Mouse (Mus musculus) heart, embryonic 12.5 days (tissue): ENCODE results near the gene Ncstn. TPM values are rescaled to one million over a fixed set of nuclear protein-coding genes. Genes with fewer than 3 reads are reported as not detected.

Source experiments
- ATAC-seq: fragments of 200-750 bp; cut with Nextera tagmentation; 2 replicates; pipeline ENCODE4 v1.8.0; 2017; ENCODE audit warnings: moderate TSS enrichment, moderate library complexity; ENCODE audit not compliant: insufficient number of reproducible peaks, low FRiP score
- H3K27ac ChIP-seq: fragments of 300-500 bp; sonication (generic); 2 replicates; pipeline ENCODE4 v1.5.1; 2016; ENCODE audit warnings: mild to moderate bottlenecking, moderate library complexity; ENCODE audit not compliant: poor library complexity, severe bottlenecking
- H3K27me3 ChIP-seq: fragments of 300-500 bp; sonication (generic); replicated peaks from 2 replicates; pipeline ENCODE4 v1.6.1; 2016; ENCODE audit warnings: mild to moderate bottlenecking, moderate library complexity
- H3K36me3 ChIP-seq: fragments of 300-500 bp; sonication (generic); 2 replicates; pipeline ENCODE4 v1.6.1; 2016; ENCODE audit warnings: mild to moderate bottlenecking, moderate library complexity
- H3K4me1 ChIP-seq: fragments of 300-500 bp; sonication (generic); replicated peaks from 2 replicates; pipeline ENCODE4 v1.6.1; 2016; ENCODE audit warnings: mild to moderate bottlenecking
- H3K4me2 ChIP-seq: fragments of 300-500 bp; sonication (generic); 2 replicates; pipeline ENCODE4 v1.6.1; 2016; ENCODE audit warnings: mild to moderate bottlenecking, moderate library complexity
- H3K4me3 ChIP-seq: fragments of 300-500 bp; sonication (generic); 2 replicates; pipeline ENCODE4 v1.5.1; 2016; ENCODE audit warnings: mild to moderate bottlenecking
- H3K9ac ChIP-seq: fragments of 300-500 bp; sonication (generic); 2 replicates; pipeline ENCODE4 v1.6.1; 2016; ENCODE audit warnings: mild to moderate bottlenecking, moderate library complexity
- H3K9me3 ChIP-seq: fragments of 300-500 bp; sonication (generic); replicated peaks from 2 replicates; pipeline ENCODE4 v1.6.1; 2016; ENCODE audit warnings: mild to moderate bottlenecking, moderate library complexity
- WGBS: fragments of 180-500 bp; shearing (Covaris S2); methylation state at CpG from one replicate; pipeline ENCODE4 v1.1.7; 2016; 5-methylcytosine and 5-hydroxymethylcytosine counted together
- polyA plus RNA-seq: library from polyadenylated mRNA; unstranded; fragments of >200 nt; fragmentation: Nextera tagmentation; extraction: Ambion mirVana; gene quantifications from 2 replicates; pipeline ENCODE4 v1.2.1, GENCODE M21; 2016

Ncstn gene
- 132 TPM in 2 replicates for polyA plus RNA-seq

DNA sequence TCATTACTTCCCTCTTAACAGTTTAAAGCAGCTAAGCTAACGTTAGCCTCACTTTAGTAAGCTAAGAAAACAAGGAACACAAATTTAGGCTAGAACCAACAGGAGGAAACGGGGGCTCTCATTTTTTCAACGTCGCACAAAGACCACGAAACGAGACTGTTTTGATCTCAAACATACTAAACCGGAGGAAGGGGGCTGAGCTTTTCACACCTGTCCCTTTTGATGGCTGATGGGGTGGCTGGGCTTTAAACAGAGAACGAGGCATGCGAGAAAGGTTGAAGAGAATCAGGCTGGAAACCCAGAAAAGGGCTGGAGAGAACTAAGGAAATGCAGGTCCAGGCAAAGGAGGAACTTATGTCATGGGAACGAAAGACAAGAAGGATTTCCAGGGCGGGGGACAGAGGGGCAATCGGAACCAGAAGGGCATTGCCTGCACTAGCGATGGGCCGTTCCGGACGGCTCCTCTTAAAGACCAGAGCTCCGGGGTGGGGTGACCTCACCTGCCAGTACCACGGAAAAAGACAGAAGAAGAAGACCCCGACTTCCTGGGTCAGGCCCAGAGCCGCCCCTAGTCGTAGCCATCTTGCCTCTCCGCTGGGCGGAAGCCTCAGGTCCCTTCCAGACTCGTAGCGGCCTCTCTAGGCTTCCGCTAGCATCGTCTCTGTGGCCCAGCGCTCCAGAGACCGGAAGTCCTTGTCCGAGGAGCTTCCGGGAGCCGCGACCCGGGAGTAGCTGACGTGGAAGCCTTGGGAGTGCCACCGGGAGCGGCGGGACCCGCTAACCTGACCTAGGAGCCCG is at the start of gene Ncstn, which contains the start of gene Copa:
Gene Ncstn (minus strand): TSS at position 695 of the 798 bp plus-strand sequence.
Gene Copa (plus strand): TSS at position 429 of the 798 bp plus-strand sequence.
- WGBS = under 1% methylated on average over 40 of the region's 40 CpGs

DNA sequence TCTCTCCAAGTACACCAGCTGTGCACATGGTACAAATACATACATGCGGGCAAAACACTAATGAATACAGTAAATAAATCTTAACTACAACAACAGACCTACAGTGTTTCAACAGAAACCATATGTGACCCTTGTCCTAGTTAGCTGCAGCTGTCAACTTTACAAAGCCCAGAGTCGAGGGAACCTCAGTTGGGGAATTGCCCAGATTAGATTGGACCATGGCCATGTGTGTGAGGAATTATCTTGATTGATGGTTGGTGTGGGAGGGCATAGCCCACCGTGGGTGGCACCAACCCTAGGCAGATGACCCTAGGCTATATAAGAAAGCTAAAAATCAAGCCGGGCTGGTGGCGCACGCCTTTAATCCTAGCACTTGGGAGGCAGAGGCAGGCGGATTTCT is 49.7 kb upstream of the Ncstn start:
- Histone ChIP-seq H3K4me3 (no peak overlapping the region), H3K36me3 (peaks cover 76% of the 10 kb centered on the region), H3K27ac (no peak overlapping the region), H3K4me2 (no peak overlapping the region), H3K27me3 (no peaks in the 10 kb centered on the region), H3K4me1 (peaks cover 7% of the 10 kb centered on the region), H3K9me3 (no peaks in the 10 kb centered on the region), H3K9ac (no peak overlapping the region)
- 87% methylated on average over 7 of the region's 7 CpGs for whole genome bisulfite sequencing
- no peak for ATAC-seq

More for the DNA sequence above, at the start of gene Ncstn, which contains the start of gene Copa:
- Histone ChIP-seq H3K4me1 (peaks cover 22% of the 10 kb centered on the region), H3K9me3 (no peaks in the 10 kb centered on the region), H3K9ac (peak within 1 kb of the TSS; percentile 94), H3K27me3 (no peaks in the 10 kb centered on the region), H3K27ac (peak within 1 kb of the TSS; percentile 86), H3K36me3 (peaks cover 28% of the 10 kb centered on the region), H3K4me2 (peak within 1 kb of the TSS; percentile 81), H3K4me3 (peak within 1 kb of the TSS; percentile 95)
- peak; percentile 97 for ATAC-seq

DNA sequence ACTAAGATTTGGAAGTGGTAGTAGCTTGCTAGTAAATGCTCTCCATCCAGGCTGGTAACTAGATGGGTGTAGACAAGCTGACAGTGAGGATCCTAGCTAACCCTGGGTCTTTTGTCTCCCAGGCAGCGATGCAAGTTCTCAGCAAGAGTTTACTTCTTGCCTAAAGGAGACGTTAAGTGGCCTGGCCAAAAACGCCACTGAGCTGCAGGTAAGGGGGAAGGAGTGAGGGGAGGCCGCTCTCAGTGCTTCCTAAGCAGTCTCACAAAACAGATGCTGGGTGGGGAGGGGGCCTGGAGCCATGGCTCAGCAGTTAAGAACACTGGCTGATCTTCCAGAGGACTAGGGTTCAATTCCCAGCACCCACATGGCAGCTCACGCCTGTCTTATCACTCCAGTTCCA is 47.2 kb upstream of the Ncstn start:
- Histone ChIP-seq H3K27me3 (no peaks in the 10 kb centered on the region), H3K4me3 (no peak overlapping the region), H3K27ac (no peak overlapping the region), H3K36me3 (peaks cover 62% of the 10 kb centered on the region), H3K9ac (no peak overlapping the region), H3K4me2 (no peak overlapping the region), H3K4me1 (peaks cover 12% of the 10 kb centered on the region), H3K9me3 (no peaks in the 10 kb centered on the region)
- no peak for ATAC-seq
- WGBS = 96% methylated on average over 5 of the region's 5 CpGs

DNA sequence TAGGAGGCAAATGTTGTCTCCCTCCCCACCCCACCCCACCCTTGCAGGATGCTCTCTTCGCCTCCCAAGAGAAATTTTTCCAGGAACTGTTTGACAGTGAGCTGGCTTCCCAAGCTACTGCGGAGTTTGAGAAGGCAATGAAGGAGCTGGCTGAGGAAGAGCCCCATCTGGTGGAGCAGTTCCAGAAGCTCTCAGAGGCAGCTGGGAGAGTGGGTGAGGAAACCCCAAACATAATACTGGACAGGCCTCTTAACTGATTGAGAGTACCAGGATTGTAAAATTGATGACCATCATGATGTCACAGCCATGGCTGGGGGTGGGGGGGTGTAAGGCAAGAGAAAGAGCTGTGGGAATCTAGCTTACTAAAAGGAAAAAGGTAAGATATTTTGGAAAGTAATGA is 46.5 kb upstream of the Ncstn start:
- H3K36me3 ChIP-seq = peaks cover 55% of the 10 kb centered on the region
- no peak overlapping the region for H3K4me2 ChIP-seq
- no peaks in the 10 kb centered on the region for H3K9me3 ChIP-seq
- WGBS = 62% methylated on average over 2 of the region's 2 CpGs
- H3K4me1 ChIP-seq = peaks cover 12% of the 10 kb centered on the region
- H3K27me3 ChIP-seq = no peaks in the 10 kb centered on the region
- H3K4me3 ChIP-seq = no peak overlapping the region
- no peak for ATAC-seq
- H3K9ac ChIP-seq = no peak overlapping the region
- H3K27ac ChIP-seq = no peak overlapping the region

DNA sequence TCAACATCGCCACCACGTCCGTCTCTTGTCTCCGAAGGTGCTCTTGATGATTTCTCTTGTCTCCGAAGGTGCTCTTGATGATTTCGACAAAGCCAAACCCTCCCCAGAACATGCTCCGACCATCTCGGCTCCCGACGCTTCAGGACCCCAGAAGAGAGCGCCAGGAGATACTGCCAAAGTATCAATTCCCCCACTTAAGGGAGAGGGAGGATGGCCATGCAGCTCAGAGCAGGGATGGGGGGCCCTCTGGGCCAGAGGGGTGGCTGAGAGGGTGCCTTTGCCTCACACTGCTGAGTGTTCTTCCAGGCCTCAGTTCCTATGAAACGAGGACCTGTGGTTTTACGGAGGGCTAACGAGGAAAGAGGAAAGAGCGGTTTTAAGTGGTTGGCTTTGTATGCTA is 46.0 kb upstream of the Ncstn start:
- no peak for ATAC-seq
- H3K27ac ChIP-seq = no peak overlapping the region
- H3K36me3 ChIP-seq = peaks cover 54% of the 10 kb centered on the region
- H3K27me3 ChIP-seq = no peaks in the 10 kb centered on the region
- WGBS = 88% methylated on average over 15 of the region's 15 CpGs
- no peaks in the 10 kb centered on the region for H3K9me3 ChIP-seq
- no peak overlapping the region for H3K4me3 ChIP-seq
- H3K4me2 ChIP-seq = no peak overlapping the region
- H3K4me1 ChIP-seq = peaks cover 12% of the 10 kb centered on the region
- H3K9ac ChIP-seq = no peak overlapping the region

DNA sequence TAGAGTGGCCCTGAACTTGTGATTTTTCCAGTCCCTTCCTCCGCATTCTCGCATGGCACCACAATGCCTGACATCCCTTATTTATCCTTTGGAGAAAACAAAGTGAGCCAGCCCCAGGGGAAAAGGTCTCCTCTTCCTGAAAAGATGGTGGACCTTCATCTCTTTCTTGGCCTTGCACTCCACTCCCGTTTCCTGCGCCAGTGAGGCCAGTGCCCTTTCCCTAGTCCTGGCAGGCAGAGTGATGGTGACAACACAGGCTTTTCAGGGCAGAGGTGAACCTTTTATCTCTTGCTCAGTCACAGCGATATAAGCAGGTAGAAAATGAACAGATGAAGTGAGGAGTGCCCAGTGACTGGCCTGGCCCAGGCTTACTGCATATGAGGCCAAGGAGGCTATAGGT is 44.9 kb upstream of the Ncstn start:
- H3K4me2 ChIP-seq = peak overlapping the region; percentile 79
- peaks cover 12% of the 10 kb centered on the region for H3K4me1 ChIP-seq
- H3K9ac ChIP-seq = peak overlapping the region; percentile 96
- ATAC-seq = no peak
- no peaks in the 10 kb centered on the region for H3K27me3 ChIP-seq
- H3K36me3 ChIP-seq = peaks cover 55% of the 10 kb centered on the region
- no peak overlapping the region for H3K27ac ChIP-seq
- 38% methylated on average over 5 of the region's 5 CpGs for WGBS
- H3K4me3 ChIP-seq = peak overlapping the region; percentile 87
- H3K9me3 ChIP-seq = no peaks in the 10 kb centered on the region

DNA sequence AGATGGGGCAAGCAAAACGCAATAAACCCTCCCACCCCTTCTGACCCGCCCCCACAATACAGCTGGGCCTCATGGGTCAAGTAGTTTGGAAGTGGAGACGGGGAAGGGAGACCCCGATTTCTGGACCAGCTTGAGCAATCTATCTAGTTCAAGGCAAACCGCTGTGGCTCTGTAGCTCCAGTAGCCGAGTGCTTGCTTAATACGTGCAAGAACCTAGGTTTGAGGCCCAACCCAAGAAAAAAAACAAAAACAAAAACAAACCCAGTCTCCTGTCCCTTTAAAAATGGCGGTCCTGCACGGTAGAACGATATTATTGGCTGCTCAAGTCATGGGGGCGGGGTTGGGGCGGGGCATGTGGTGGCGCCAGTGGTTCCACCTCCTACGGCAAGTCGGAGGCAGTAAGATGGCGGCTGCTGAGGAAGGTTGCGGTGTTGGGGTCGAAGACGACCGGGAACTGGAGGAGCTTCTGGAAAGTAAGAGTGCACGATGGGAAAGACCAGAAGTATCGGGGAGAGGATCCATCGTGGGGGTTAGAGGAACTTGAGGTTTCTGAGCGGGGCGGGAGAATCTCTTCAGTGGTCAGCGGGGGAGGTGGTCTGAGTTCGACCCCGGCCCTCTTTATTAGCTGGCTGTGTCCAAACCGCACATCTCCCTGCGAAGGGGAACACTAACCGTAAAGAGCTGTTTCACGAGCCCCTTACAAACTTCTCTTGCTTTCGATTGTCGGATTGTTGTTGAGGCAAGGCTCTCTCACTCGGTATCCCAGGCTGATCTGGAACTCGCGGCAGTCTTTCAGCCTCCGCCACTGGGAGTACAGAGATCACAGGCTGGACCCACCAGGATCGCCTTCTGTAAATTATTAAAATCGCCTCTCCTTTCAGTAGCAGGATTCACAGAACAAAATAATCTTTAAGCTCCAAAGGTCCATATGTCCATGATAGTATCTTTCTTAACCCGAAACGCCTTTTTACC is 44.1 kb upstream of the Ncstn start, which contains the start of gene Pex19:
Gene Pex19 (plus strand): TSS at position 380 of the 972 bp plus-strand sequence.
- H3K36me3 ChIP-seq = peaks cover 55% of the 10 kb centered on the region

DNA sequence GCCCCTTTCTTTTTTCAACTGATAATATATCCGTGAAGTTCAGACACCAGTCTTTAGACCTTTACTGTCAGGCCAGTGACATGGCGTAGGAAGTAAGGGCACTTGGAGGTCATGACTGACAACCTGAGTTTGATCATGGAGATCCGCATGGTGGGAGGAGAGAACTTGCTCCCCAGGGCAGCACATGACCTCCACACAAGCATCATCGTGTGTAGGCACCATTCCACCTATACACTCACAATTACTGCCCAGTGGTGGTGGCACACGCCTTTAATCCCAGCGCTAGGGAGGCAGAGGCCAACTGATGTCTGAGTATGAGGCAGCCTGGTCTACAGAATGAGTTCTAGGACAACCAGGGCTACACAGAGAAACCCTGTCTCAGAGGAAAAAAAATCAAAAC is 42.0 kb upstream of the Ncstn start:
- no peaks in the 10 kb centered on the region for H3K9me3 ChIP-seq
- H3K36me3 ChIP-seq = peaks cover 55% of the 10 kb centered on the region
- no peak overlapping the region for H3K9ac ChIP-seq
- H3K4me1 ChIP-seq = peaks cover 12% of the 10 kb centered on the region
- WGBS = 75% methylated on average over 6 of the region's 6 CpGs
- H3K27me3 ChIP-seq = no peaks in the 10 kb centered on the region
- no peak overlapping the region for H3K4me3 ChIP-seq
- H3K27ac ChIP-seq = no peak overlapping the region
- H3K4me2 ChIP-seq = no peak overlapping the region
- ATAC-seq = no peak

More for the DNA sequence above, 44.1 kb upstream of the Ncstn start, which contains the start of gene Pex19:
- Histone ChIP-seq H3K4me1 (peaks cover 12% of the 10 kb centered on the region), H3K9me3 (no peaks in the 10 kb centered on the region), H3K9ac (peak within 1 kb of the TSS; percentile 96), H3K4me2 (peak within 1 kb of the TSS; percentile 79), H3K27ac (no peak within 1 kb of the TSS; the same call in 1 of the 2 replicates), H3K27me3 (no peaks in the 10 kb centered on the region), H3K4me3 (peak within 1 kb of the TSS; percentile 87)
- ATAC-seq = peak; percentile 98
- under 1% methylated on average over 42 of the region's 42 CpGs for WGBS

DNA sequence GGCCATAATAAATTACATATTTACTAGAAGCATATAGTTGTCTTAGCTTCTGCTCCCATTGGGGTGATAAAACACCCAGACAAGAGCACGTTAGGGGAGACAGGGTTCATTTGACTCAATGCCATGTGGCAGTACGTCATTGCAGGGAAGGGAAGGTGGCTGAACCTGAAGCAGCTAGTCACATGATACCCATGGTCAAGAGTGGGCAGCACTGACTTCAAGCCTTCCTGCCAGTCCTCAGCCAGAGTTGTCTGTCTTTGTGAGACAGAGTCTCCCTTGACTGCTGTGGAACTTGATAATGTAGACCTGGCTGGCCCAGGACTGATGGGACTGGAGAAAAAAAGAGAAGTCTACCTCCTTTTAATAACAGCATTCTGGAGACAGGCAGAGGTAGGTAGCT is 40.1 kb upstream of the Ncstn start:
- peaks cover 62% of the 10 kb centered on the region for H3K36me3 ChIP-seq
- peaks cover 8% of the 10 kb centered on the region for H3K4me1 ChIP-seq
- H3K4me2 ChIP-seq = no peak overlapping the region
- no peaks in the 10 kb centered on the region for H3K9me3 ChIP-seq
- H3K27ac ChIP-seq = no peak overlapping the region
- H3K27me3 ChIP-seq = no peaks in the 10 kb centered on the region
- no peak for ATAC-seq
- WGBS = 80% methylated on average over 2 of the region's 2 CpGs
- no peak overlapping the region for H3K9ac ChIP-seq
- no peak overlapping the region for H3K4me3 ChIP-seq

DNA sequence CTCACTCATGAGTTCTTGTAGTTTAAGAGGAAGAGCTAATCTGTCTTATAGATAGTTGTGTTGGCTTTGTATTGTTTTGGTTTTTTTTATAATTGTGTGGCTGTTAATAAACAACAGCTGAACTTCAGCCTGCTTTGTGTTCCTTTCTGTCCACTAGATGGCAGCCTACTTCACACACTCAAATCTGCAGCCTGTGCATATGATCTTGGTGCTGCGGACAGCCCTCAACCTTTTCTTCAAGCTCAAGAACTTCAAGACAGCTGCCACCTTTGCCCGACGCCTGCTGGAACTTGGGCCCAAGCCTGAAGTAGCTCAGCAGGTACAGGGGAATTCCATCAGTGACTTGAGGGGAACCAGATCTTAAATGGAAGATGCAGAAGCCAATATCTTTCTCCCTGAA is 37.1 kb upstream of the Ncstn start:
- no peak overlapping the region for H3K9ac ChIP-seq
- H3K4me2 ChIP-seq = no peak overlapping the region
- no peak overlapping the region for H3K27ac ChIP-seq
- whole genome bisulfite sequencing = 66% methylated on average over 3 of the region's 3 CpGs
- no peak for ATAC-seq
- no peaks in the 10 kb centered on the region for H3K9me3 ChIP-seq
- H3K4me3 ChIP-seq = no peak overlapping the region
- H3K27me3 ChIP-seq = no peaks in the 10 kb centered on the region
- peaks cover 92% of the 10 kb centered on the region for H3K36me3 ChIP-seq
- no peaks in the 10 kb centered on the region for H3K4me1 ChIP-seq

DNA sequence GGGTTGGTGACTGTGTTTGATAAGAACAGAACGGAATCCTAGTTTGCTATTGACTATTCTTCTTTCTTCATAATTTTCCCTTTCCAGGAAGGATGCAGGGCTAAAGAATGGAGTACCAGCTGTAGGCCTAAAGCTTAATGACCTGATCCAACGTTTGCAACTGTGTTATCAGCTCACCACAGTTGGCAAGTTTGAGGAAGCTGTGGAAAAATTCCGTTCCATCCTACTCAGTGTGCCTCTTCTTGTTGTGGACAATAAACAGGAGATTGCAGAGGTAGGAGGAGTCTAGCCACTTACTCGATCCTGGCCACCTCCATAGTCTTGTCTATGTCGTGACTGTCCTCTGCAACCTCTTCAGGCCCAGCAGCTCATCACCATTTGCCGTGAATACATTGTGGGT is 36.5 kb upstream of the Ncstn start:
- no peaks in the 10 kb centered on the region for H3K27me3 ChIP-seq
- 68% methylated on average over 6 of the region's 6 CpGs for WGBS
- H3K36me3 ChIP-seq = peaks cover 98% of the 10 kb centered on the region
- H3K4me1 ChIP-seq = no peaks in the 10 kb centered on the region
- no peak overlapping the region for H3K9ac ChIP-seq
- no peak overlapping the region for H3K4me3 ChIP-seq
- no peak overlapping the region for H3K4me2 ChIP-seq
- H3K9me3 ChIP-seq = no peaks in the 10 kb centered on the region
- no peak for ATAC-seq
- H3K27ac ChIP-seq = no peak overlapping the region
